Mouse (Mus musculus): Measurements from ENCODE around the gene Vmn2r113. TPM values are rescaled to one million over a fixed set of nuclear protein-coding genes. Genes with fewer than 3 reads are reported as not detected.
"Not testable (repeated sequence)": the region's sequence is repeated elsewhere in the genome, so short reads cannot be mapped to it uniquely, and the experiment has no call there.

Gene Vmn2r113
- not detected in 2 replicates for polyA plus RNA-seq (2015; fragmentation: Nextera tagmentation; extraction: Ambion mirVana)

DNA sequence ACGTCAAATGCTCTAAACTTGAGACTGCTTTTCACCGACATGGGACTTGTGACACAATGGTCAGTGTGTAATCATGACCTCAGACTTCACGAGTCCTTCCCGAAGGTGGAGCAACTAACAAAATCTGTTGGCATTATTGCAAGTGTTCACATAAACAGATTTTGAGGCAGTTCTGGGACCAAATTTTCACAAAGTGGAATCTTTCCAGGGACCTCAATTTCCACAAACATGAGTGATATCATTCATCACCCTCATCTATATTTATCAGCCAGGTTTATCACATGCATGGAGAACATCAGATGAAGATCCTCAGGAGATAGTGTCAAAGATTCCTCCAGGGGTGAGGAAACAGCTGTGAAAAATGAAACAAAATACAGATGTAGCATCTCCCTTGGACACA, at the start of gene Vmn2r113:
TSS of gene Vmn2r113 (plus strand) at position 301 of the 400 bp plus-strand sequence.
- not testable (repeated sequence) for H3K36me3 ChIP-seq; ATAC-seq (ENCODE audit: low FRiP score, low read depth); H3K4me2 ChIP-seq (replicated peaks); H3K27ac ChIP-seq; H3K9ac ChIP-seq; H3K4me3 ChIP-seq; H3K27me3 ChIP-seq; H3K4me1 ChIP-seq; H3K9me3 ChIP-seq
- WGBS = no CpG with 5 or more reads among the region's 4 CpGs

Other genes with a start within 250 kb of the Vmn2r113 start
- gene Zfp945, start 75.8 kb upstream of the Vmn2r113 start, polyA plus RNA-seq (2015; fragmentation: Nextera tagmentation; extraction: Ambion mirVana) = 28.4 and 29.5 TPM in 2 replicates
- gene Vmn2r-ps130, start 118.2 kb downstream of the Vmn2r113 start, polyA plus RNA-seq (2015; fragmentation: Nextera tagmentation; extraction: Ambion mirVana) = not detected in 2 replicates

Measured in limb, embryonic 13.5 days (tissue).